In the genomic region with DNA sequence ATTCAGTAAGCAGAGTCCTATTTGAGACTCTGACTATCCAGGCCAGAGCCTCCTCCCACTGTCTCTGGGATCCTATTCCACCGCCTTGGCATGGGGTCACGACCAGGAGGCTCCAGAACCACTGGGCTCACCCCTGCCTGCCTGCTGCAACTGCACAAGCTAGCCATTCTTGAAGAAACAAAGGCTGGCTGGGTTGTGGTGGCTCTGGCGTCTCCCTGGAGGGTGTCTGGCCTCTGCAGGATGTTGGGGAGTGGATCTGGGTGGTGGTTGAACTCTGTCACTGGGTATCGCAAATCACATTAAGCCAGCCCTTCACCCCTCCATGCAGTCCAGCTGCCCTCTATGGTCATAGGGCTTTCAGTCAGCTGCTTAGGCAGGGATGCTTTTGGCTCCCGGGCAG, we compare ENCODE assay signal across 34 mouse cellular contexts. TPM values are rescaled to one million over a fixed set of nuclear protein-coding genes. Genes with fewer than 3 reads are reported as not detected.
DNase-seq lines count a peak whose midpoint lies in the region; ATAC-seq and TF ChIP-seq lines count a peak whose summit lies in the region.
"Had no signal": no experiment of that assay in that cellular context is flagged by ENCODE, and none has a peak within 500 bp of the region (broad histone marks: within the 10 kb centered on the region; RNA-seq: fewer than 3 reads in every experiment).

No protein-coding gene starts in this region.

- no peaks in the 10 kb centered on the region for H3K9me3 ChIP-seq in midbrain, embryonic 10.5 days (replicated peaks)
- no peaks in the 10 kb centered on the region for H3K9me3 ChIP-seq in midbrain, embryonic 16.5 days (replicated peaks; ENCODE audit: control insufficient read depth, low read length, poor library complexity, severe bottlenecking)
- H3K9me3 ChIP-seq: embryonic facial prominence, embryonic 15.5 days; heart, embryonic 13.5 days; stomach, embryonic 15.5 days had no signal

- H3K36me3 ChIP-seq in kidney, adult 2 months (ENCODE audit: control insufficient read depth, insufficient read depth, low read length), result no peaks in the 10 kb centered on the region
- no peaks in the 10 kb centered on the region for H3K36me3 ChIP-seq in midbrain, embryonic 10.5 days
- H3K36me3 ChIP-seq in midbrain, embryonic 16.5 days (ENCODE audit: control insufficient read depth, insufficient read depth, low read length), result no peaks in the 10 kb centered on the region
- H3K36me3 ChIP-seq: embryonic facial prominence, embryonic 10.5 days; embryonic facial prominence, embryonic 15.5 days; heart, embryonic 13.5 days; stomach, embryonic 15.5 days had no signal

- no peak for TF ChIP-seq POLR2A in kidney, adult 2 months (IDR thresholded peaks at IDR 0.05; ENCODE audit: low read depth, low read length)

- no peak for TF ChIP-seq CTCF in kidney, adult 2 months (conservative IDR thresholded peaks at IDR 0.05; ENCODE audit: insufficient read depth, insufficient read length, low read depth, low read length)

- no peak overlapping the region for H3K9ac ChIP-seq in midbrain, embryonic 16.5 days (ENCODE audit: low read depth, low read length)
- H3K9ac ChIP-seq: embryonic facial prominence, embryonic 15.5 days; heart, embryonic 13.5 days; liver, embryonic 14.5 days; stomach, embryonic 15.5 days had no signal

- WGBS in kidney, adult 2 months, result 38% methylated on average over 5 of the region's 5 CpGs
- WGBS in midbrain, embryonic 10.5 days, result 69% methylated on average over 5 of the region's 5 CpGs
- WGBS in midbrain, embryonic 16.5 days, result 78% methylated on average over 5 of the region's 5 CpGs

- H3K4me1 ChIP-seq in kidney, adult 2 months (ENCODE audit: control insufficient read depth, insufficient read depth, low read length), result 0 out of 2 replicates have a peak, but pooled peaks cover 3% of the 10 kb centered on the region
- H3K4me1 ChIP-seq in midbrain, embryonic 10.5 days, result peaks cover 52% of the 10 kb centered on the region
- H3K4me1 ChIP-seq in midbrain, embryonic 16.5 days (ENCODE audit: control insufficient read depth, insufficient read depth, low read length), result no peaks in the 10 kb centered on the region

- no peak for ATAC-seq in midbrain, embryonic 16.5 days
- ATAC-seq: forebrain, embryonic 14.5 days; hindbrain, embryonic 16.5 days; Patski had no signal

- no peak overlapping the region for H3K4me3 ChIP-seq in kidney, adult 2 months (ENCODE audit: insufficient read depth, low read depth, low read length)
- no peak overlapping the region for H3K4me3 ChIP-seq in midbrain, embryonic 10.5 days
- no peak overlapping the region for H3K4me3 ChIP-seq in midbrain, embryonic 16.5 days (ENCODE audit: low read depth, low read length)
- H3K4me3 ChIP-seq: embryonic facial prominence, embryonic 10.5 days; embryonic facial prominence, embryonic 15.5 days; heart, adult 2 months; heart, embryonic 13.5 days; layer of hippocampus, adult 2 months; stomach, embryonic 15.5 days had no signal

- no peak overlapping the region for H3K27ac ChIP-seq in kidney, adult 2 months (ENCODE audit: insufficient read depth, low read depth, low read length)
- H3K27ac ChIP-seq in midbrain, embryonic 10.5 days (replicated peaks), result peak overlapping the region; percentile 64
- H3K27ac ChIP-seq in midbrain, embryonic 16.5 days (ENCODE audit: low read length), result no peak overlapping the region
- H3K27ac ChIP-seq: embryonic facial prominence, embryonic 10.5 days; embryonic facial prominence, embryonic 15.5 days; heart, adult 2 months; heart, embryonic 13.5 days; layer of hippocampus, adult 2 months; liver, embryonic 14.5 days; macrophage; stomach, embryonic 15.5 days had no signal

- no peaks in the 10 kb centered on the region for H3K27me3 ChIP-seq in kidney, adult 2 months (replicated peaks; ENCODE audit: control insufficient read depth, insufficient read depth, low read length)
- peaks cover 12% of the 10 kb centered on the region for H3K27me3 ChIP-seq in midbrain, embryonic 10.5 days (ENCODE audit: low read depth, poor library complexity, severe bottlenecking)
- H3K27me3 ChIP-seq in midbrain, embryonic 16.5 days (ENCODE audit: control insufficient read depth, insufficient read depth, low read depth, low read length), result no peaks in the 10 kb centered on the region
- H3K27me3 ChIP-seq: Patski had no signal

- DNase-seq in embryo, embryonic 10 days (ENCODE audit: low spot score), result peak; percentile 24
- no peak for DNase-seq in embryo, embryonic 9.5 days (ENCODE audit: extremely low spot score)
- DNase-seq in kidney, adult 2 months, result peak; percentile 54
- no peak for DNase-seq in kidney, adult 8-10 months
- DNase-seq in midbrain, embryonic 10.5 days (ENCODE audit: low spot score), result no peak
- no peak for DNase-seq in adrenal gland, adult (ENCODE audit: inconsistent age in 2 of 2, low spot score in 1 of 2)
- DNase-seq: adrenal gland, postnatal 25 days; cerebellum, adult 11-12 months; cerebellum, adult 9-11 months; gastrocnemius, postnatal 36 days; heart, adult 2 months; heart, postnatal 10 days; liver; lung, adult 2 months; lung, postnatal 10 days; midbrain, embryonic 14.5 days; right cerebral cortex, postnatal 25 days; thymus, postnatal 14 days had no signal

- no peak overlapping the region for H3K4me2 ChIP-seq in midbrain, embryonic 16.5 days (ENCODE audit: low read length)
- H3K4me2 ChIP-seq: embryonic facial prominence, embryonic 15.5 days; heart, embryonic 13.5 days; stomach, embryonic 15.5 days had no signal

RNA-seq across cellular contexts. Expression of a gene that starts 7.2 kb away (rescaled TPM):
- polyA plus RNA-seq in kidney, adult 2 months (2012; rRNA removed), result 37.8 and 43.3 TPM in 2 replicates
- 43.7 and 50.8 TPM in 2 replicates for polyA plus RNA-seq in midbrain, embryonic 10.5 days (2016; fragmentation: Nextera tagmentation; extraction: Ambion mirVana)
- polyA plus RNA-seq in midbrain, embryonic 16.5 days (2015; fragmentation: Nextera tagmentation; extraction: Ambion mirVana), result 18.4 and 23.1 TPM in 2 replicates

RNA-seq across cellular contexts. Expression of a gene that starts 35.1 kb away (rescaled TPM):
- not detected in 2 replicates for polyA plus RNA-seq in kidney, adult 2 months (2012; rRNA removed)
- 0.62 and 0.63 TPM in 2 replicates for polyA plus RNA-seq in midbrain, embryonic 10.5 days (2016; fragmentation: Nextera tagmentation; extraction: Ambion mirVana)
- 0.43 TPM in 1 of 2 replicates, not detected in the other for polyA plus RNA-seq in midbrain, embryonic 16.5 days (2015; fragmentation: Nextera tagmentation; extraction: Ambion mirVana)
- polyA plus RNA-seq: C2C12; embryonic facial prominence, embryonic 10.5 days; embryonic facial prominence, embryonic 15.5 days; forebrain, embryonic 14.5 days; heart, adult 2 months; heart, embryonic 13.5 days; intestine, embryonic 14.5 days; limb, embryonic 11.5 days; lung, adult 2 months; macrophage; midbrain, embryonic 14.5 days; neural tube, embryonic 11.5 days; urinary bladder, adult 2 months had no signal

RNA-seq across cellular contexts. Expression of a gene that starts 48.9 kb away (rescaled TPM):
- polyA plus RNA-seq in kidney, adult 2 months (2012; rRNA removed), result 33.5 and 35.6 TPM in 2 replicates
- 28.6 and 36.2 TPM in 2 replicates for polyA plus RNA-seq in midbrain, embryonic 10.5 days (2016; fragmentation: Nextera tagmentation; extraction: Ambion mirVana)
- polyA plus RNA-seq in midbrain, embryonic 16.5 days (2015; fragmentation: Nextera tagmentation; extraction: Ambion mirVana), result 56.0 and 61.5 TPM in 2 replicates

Comparison
In these comparisons a context has a peak if more than half of its experiments do, and no peak if none do; other contexts are left out.
1. DNase-seq: peak in embryo, embryonic 10 days (single experiment) and kidney, adult 2 months (single experiment); none in embryo, embryonic 9.5 days (single experiment), kidney, adult 8-10 months (0 of 2), midbrain, embryonic 10.5 days (single experiment) and adrenal gland, adult (0 of 2).